Mouse (Mus musculus) forebrain, embryonic 12.5 days (tissue): ENCODE results near the gene Slc25a12. TPM values are rescaled to one million over a fixed set of nuclear protein-coding genes. Genes with fewer than 3 reads are reported as not detected.
A peak's percentile ranks its signal among the peaks of the same experiment; 100 is the strongest.

ENCODE experiments used
- ATAC-seq: fragments of 200-750 bp; cut with Nextera tagmentation; 2 replicates; pipeline ENCODE4 v1.8.0; 2017; ENCODE audit warnings: moderate TSS enrichment; ENCODE audit not compliant: low FRiP score
- H3K27ac ChIP-seq: fragments of 300-500 bp; sonication (generic); 2 replicates; pipeline ENCODE4 v1.5.1; 2016; ENCODE audit warnings: mild to moderate bottlenecking
- H3K27me3 ChIP-seq: fragments of 300-500 bp; sonication (generic); 2 replicates; pipeline ENCODE4 v1.6.1; 2016; ENCODE audit warnings: mild to moderate bottlenecking
- H3K36me3 ChIP-seq: fragments of 300-500 bp; sonication (generic); replicated peaks from 2 replicates; pipeline ENCODE4 v1.6.1; 2016; ENCODE audit warnings: mild to moderate bottlenecking
- H3K4me1 ChIP-seq: fragments of 300-500 bp; sonication (generic); 2 replicates; pipeline ENCODE4 v1.6.1; 2016
- H3K4me2 ChIP-seq: fragments of 300-500 bp; sonication (generic); 2 replicates; pipeline ENCODE4 v1.6.1; 2016; ENCODE audit warnings: mild to moderate bottlenecking, moderate library complexity
- H3K4me3 ChIP-seq: fragments of 300-500 bp; sonication (generic); replicated peaks from 2 replicates; pipeline ENCODE4 v1.5.1; 2016; ENCODE audit warnings: mild to moderate bottlenecking
- H3K9ac ChIP-seq: fragments of 300-500 bp; sonication (generic); 2 replicates; pipeline ENCODE4 v1.6.1; 2016; ENCODE audit warnings: mild to moderate bottlenecking
- H3K9me3 ChIP-seq: fragments of 300-500 bp; sonication (generic); 2 replicates; pipeline ENCODE4 v1.6.1; 2016
- WGBS: fragments of 180-500 bp; shearing (Covaris S2); methylation state at CpG from one replicate; pipeline ENCODE4 v1.1.7; 2016; 5-methylcytosine and 5-hydroxymethylcytosine counted together
- polyA plus RNA-seq: library from polyadenylated mRNA; unstranded; fragments of >200 nt; fragmentation: Nextera tagmentation; extraction: Ambion mirVana; gene quantifications from 2 replicates; pipeline ENCODE4 v1.2.1, GENCODE M21; 2016

Slc25a12 gene
- polyA plus RNA-seq, 1 experiment from 2014 or later, result 53.8 TPM

GRCm38 (mm10) chr2:71297501-71297900 lies 70.0 kb downstream of the Slc25a12 start:
- peaks cover 22% of the 10 kb centered on the region for H3K4me1 ChIP-seq
- H3K27me3 ChIP-seq, result no peaks in the 10 kb centered on the region
- H3K4me2 ChIP-seq, result no peak overlapping the region
- no peak for ATAC-seq
- WGBS, result 70% methylated on average over 1 of the region's 1 CpGs
- no peak overlapping the region for H3K9ac ChIP-seq
- no peaks in the 10 kb centered on the region for H3K9me3 ChIP-seq
- no peak overlapping the region for H3K4me3 ChIP-seq
- H3K36me3 ChIP-seq, result 0 out of 2 replicates have a peak, but pooled peaks cover 3% of the 10 kb centered on the region
- no peak overlapping the region for H3K27ac ChIP-seq

- no peak overlapping the region for H3K4me2 ChIP-seq
- peaks cover 18% of the 10 kb centered on the region for H3K4me1 ChIP-seq
- no peak overlapping the region for H3K27ac ChIP-seq
- H3K9ac ChIP-seq, result no peak overlapping the region
- WGBS, result 61% methylated on average over 12 of the region's 12 CpGs
- H3K4me3 ChIP-seq, result no peak overlapping the region
- no peaks in the 10 kb centered on the region for H3K27me3 ChIP-seq
- no peaks in the 10 kb centered on the region for H3K9me3 ChIP-seq
- no peak for ATAC-seq
- peaks cover 3% of the 10 kb centered on the region; the same call in 1 of the 2 replicates for H3K36me3 ChIP-seq
These were observed 71.7 kb downstream of the Slc25a12 start for GRCm38 (mm10) chr2:71295844-71296243.

GRCm38 (mm10) chr2:71294489-71294888 lies 73.1 kb downstream of the Slc25a12 start:
- Histone ChIP-seq H3K27me3 (no peaks in the 10 kb centered on the region), H3K4me2 (no peak overlapping the region), H3K9me3 (no peaks in the 10 kb centered on the region), H3K27ac (peak overlapping the region; percentile 27; the same call in 1 of the 2 replicates), H3K9ac (no peak overlapping the region), H3K4me1 (peaks cover 28% of the 10 kb centered on the region), H3K4me3 (no peak overlapping the region), H3K36me3 (peaks cover 3% of the 10 kb centered on the region; the same call in 1 of the 2 replicates)
- WGBS, result 14% methylated on average over 7 of the region's 7 CpGs
- ATAC-seq, result 0 out of 2 replicates have a peak, but pooled peaks have one; percentile 11

GRCm38 (mm10) chr2:71293983-71294382 lies 73.6 kb downstream of the Slc25a12 start:
- H3K27ac ChIP-seq, result 0 out of 2 replicates have a peak overlapping the region, but pooled peaks have one; percentile 46
- no peak overlapping the region for H3K4me3 ChIP-seq
- ATAC-seq, result no peak

GRCm38 (mm10) chr2:71291566-71291965 lies 76.0 kb downstream of the Slc25a12 start:
- no peak for ATAC-seq
- H3K4me2 ChIP-seq, result no peak overlapping the region
- WGBS, result 57% methylated on average over 5 of the region's 5 CpGs
- H3K4me3 ChIP-seq, result no peak overlapping the region
- H3K27ac ChIP-seq, result no peak overlapping the region
- H3K9me3 ChIP-seq, result no peaks in the 10 kb centered on the region
- no peak overlapping the region for H3K9ac ChIP-seq
- H3K27me3 ChIP-seq, result no peaks in the 10 kb centered on the region
- peaks cover 2% of the 10 kb centered on the region; the same call in 1 of the 2 replicates for H3K36me3 ChIP-seq
- peaks cover 29% of the 10 kb centered on the region for H3K4me1 ChIP-seq

More at GRCm38 (mm10) chr2:71293983-71294382, 73.6 kb downstream of the Slc25a12 start:
- Histone ChIP-seq H3K4me2 (no peak overlapping the region), H3K27me3 (no peaks in the 10 kb centered on the region), H3K9ac (no peak overlapping the region), H3K9me3 (no peaks in the 10 kb centered on the region), H3K4me1 (peaks cover 29% of the 10 kb centered on the region), H3K36me3 (peaks cover 3% of the 10 kb centered on the region; the same call in 1 of the 2 replicates)
- WGBS, result 65% methylated on average over 3 of the region's 3 CpGs

- no peak overlapping the region for H3K4me2 ChIP-seq
- 44% methylated on average over 6 of the region's 6 CpGs for WGBS
- ATAC-seq, result no peak
- H3K9ac ChIP-seq, result no peak overlapping the region
- H3K4me1 ChIP-seq, result peaks cover 21% of the 10 kb centered on the region
- peaks cover 2% of the 10 kb centered on the region; the same call in 1 of the 2 replicates for H3K36me3 ChIP-seq
- no peaks in the 10 kb centered on the region for H3K9me3 ChIP-seq
- no peak overlapping the region for H3K4me3 ChIP-seq
- H3K27me3 ChIP-seq, result no peaks in the 10 kb centered on the region
- H3K27ac ChIP-seq, result peak overlapping the region; percentile 38; the same call in 1 of the 2 replicates
These were observed 77.3 kb downstream of the Slc25a12 start for GRCm38 (mm10) chr2:71290107-71290775.

- no peak for ATAC-seq
- WGBS, result 79% methylated on average over 1 of the region's 1 CpGs
- no peaks in the 10 kb centered on the region for H3K27me3 ChIP-seq
These were observed 85.6 kb downstream of the Slc25a12 start for GRCm38 (mm10) chr2:71281981-71282380.

GRCm38 (mm10) chr2:71278791-71279775 lies 88.5 kb downstream of the Slc25a12 start:
- no peaks in the 10 kb centered on the region for H3K9me3 ChIP-seq
- no peak overlapping the region for H3K9ac ChIP-seq
- peaks cover 37% of the 10 kb centered on the region for H3K36me3 ChIP-seq
- H3K27me3 ChIP-seq, result no peaks in the 10 kb centered on the region
- H3K27ac ChIP-seq, result no peak overlapping the region
- H3K4me2 ChIP-seq, result no peak overlapping the region
- H3K4me1 ChIP-seq, result 0 out of 2 replicates have a peak, but pooled peaks cover 5% of the 10 kb centered on the region
- H3K4me3 ChIP-seq, result no peak overlapping the region
- ATAC-seq, result no peak
- 65% methylated on average over 23 of the region's 23 CpGs for WGBS

More at GRCm38 (mm10) chr2:71281981-71282380, 85.6 kb downstream of the Slc25a12 start:
- H3K4me3 ChIP-seq, result no peak overlapping the region
- H3K9ac ChIP-seq, result no peak overlapping the region
- peaks cover 16% of the 10 kb centered on the region for H3K36me3 ChIP-seq
- H3K4me2 ChIP-seq, result no peak overlapping the region
- H3K4me1 ChIP-seq, result 0 out of 2 replicates have a peak, but pooled peaks cover 5% of the 10 kb centered on the region
- no peaks in the 10 kb centered on the region for H3K9me3 ChIP-seq
- no peak overlapping the region for H3K27ac ChIP-seq

GRCm38 (mm10) chr2:71275734-71276133 lies 91.8 kb downstream of the Slc25a12 start:
- ATAC-seq, result no peak
- Histone ChIP-seq H3K4me2 (no peak overlapping the region), H3K9ac (no peak overlapping the region), H3K27ac (no peak overlapping the region), H3K4me1 (0 out of 2 replicates have a peak, but pooled peaks cover 5% of the 10 kb centered on the region), H3K36me3 (peaks cover 27% of the 10 kb centered on the region), H3K27me3 (no peaks in the 10 kb centered on the region), H3K4me3 (no peak overlapping the region), H3K9me3 (no peaks in the 10 kb centered on the region)
- 83% methylated on average over 7 of the region's 7 CpGs for WGBS

- no peak overlapping the region for H3K4me3 ChIP-seq
- H3K9ac ChIP-seq, result no peak overlapping the region
- WGBS, result 81% methylated on average over 23 of the region's 23 CpGs
- H3K4me1 ChIP-seq, result no peaks in the 10 kb centered on the region
- no peaks in the 10 kb centered on the region for H3K27me3 ChIP-seq
- ATAC-seq, result no peak
- H3K4me2 ChIP-seq, result no peak overlapping the region
- H3K36me3 ChIP-seq, result peaks cover 27% of the 10 kb centered on the region
- H3K9me3 ChIP-seq, result no peaks in the 10 kb centered on the region
- no peak overlapping the region for H3K27ac ChIP-seq
These were observed 93.4 kb downstream of the Slc25a12 start for GRCm38 (mm10) chr2:71273955-71274679.

GRCm38 (mm10) chr2:71270085-71270484 lies 97.5 kb downstream of the Slc25a12 start:
- H3K9ac ChIP-seq, result no peak overlapping the region

More at GRCm38 (mm10) chr2:71270085-71270484, 97.5 kb downstream of the Slc25a12 start:
- Histone ChIP-seq H3K9me3 (no peaks in the 10 kb centered on the region), H3K36me3 (peaks cover 30% of the 10 kb centered on the region), H3K4me2 (no peak overlapping the region), H3K27me3 (no peaks in the 10 kb centered on the region), H3K27ac (no peak overlapping the region), H3K4me1 (no peaks in the 10 kb centered on the region), H3K4me3 (no peak overlapping the region)
- ATAC-seq, result no peak
- WGBS, result 83% methylated on average over 4 of the region's 4 CpGs
